Mouse (Mus musculus): ENCODE data around the gene Drosha.

Drosha gene

GRCm38 (mm10) chr15:12941651-12942180 lies 117.1 kb downstream of the Drosha start:
- no peak for DNase-seq

GRCm38 (mm10) chr15:12942424-12942823 lies 117.8 kb downstream of the Drosha start:
- DNase-seq: no peak

- no peak for DNase-seq
These were observed 133.4 kb downstream of the Drosha start for GRCm38 (mm10) chr15:12958051-12958450.

GRCm38 (mm10) chr15:12962179-12962578 lies 137.6 kb downstream of the Drosha start:
- DNase-seq: no peak

GRCm38 (mm10) chr15:12965209-12965608 lies 140.6 kb downstream of the Drosha start:
- DNase-seq: no peak

GRCm38 (mm10) chr15:12968815-12969214 lies 144.2 kb downstream of the Drosha start:
- no peak for DNase-seq

- DNase-seq: no peak
These were observed 147.8 kb downstream of the Drosha start for GRCm38 (mm10) chr15:12972441-12972840.

All from cerebellum, adult 9-10 months (tissue).